Mouse (Mus musculus) limb, embryonic 13.5 days (tissue): ENCODE measurements around the gene Mthfd2. TPM values are rescaled to one million over a fixed set of nuclear protein-coding genes. Genes with fewer than 3 reads are reported as not detected.

ENCODE experiments used
- ATAC-seq: fragments of 200-750 bp; cut with Nextera tagmentation; 2 replicates; pipeline ENCODE4 v1.8.0; 2017; ENCODE audit warnings: low read depth, moderate number of reproducible peaks, moderate TSS enrichment; ENCODE audit not compliant: low FRiP score
- H3K27ac ChIP-seq: fragments of 300-500 bp; sonication (generic); 2 replicates; pipeline ENCODE4 v1.5.1; 2015; ENCODE audit warnings: inconsistent platforms, mild to moderate bottlenecking, moderate library complexity
- H3K27me3 ChIP-seq: fragments of 300-500 bp; sonication (generic); 2 replicates; pipeline ENCODE4 v1.6.1; 2015; ENCODE audit warnings: mild to moderate bottlenecking, inconsistent platforms
- H3K36me3 ChIP-seq: fragments of 300-500 bp; sonication (generic); 2 replicates; pipeline ENCODE4 v1.6.1; 2015; ENCODE audit warnings: inconsistent platforms, mild to moderate bottlenecking, moderate library complexity
- H3K4me1 ChIP-seq: fragments of 300-500 bp; sonication (generic); 2 replicates; pipeline ENCODE4 v1.6.1; 2015; ENCODE audit warnings: inconsistent platforms
- H3K4me2 ChIP-seq: fragments of 300-500 bp; sonication (generic); replicated peaks from 2 replicates; pipeline ENCODE4 v1.6.1; 2015; ENCODE audit warnings: inconsistent platforms, mild to moderate bottlenecking, moderate library complexity
- H3K4me3 ChIP-seq: fragments of 300-500 bp; sonication (generic); 2 replicates; pipeline ENCODE4 v1.5.1; 2015; ENCODE audit warnings: moderate library complexity, mild to moderate bottlenecking, inconsistent platforms
- H3K9ac ChIP-seq: fragments of 300-500 bp; sonication (generic); 2 replicates; pipeline ENCODE4 v1.6.1; 2015; ENCODE audit warnings: mild to moderate bottlenecking, inconsistent platforms
- H3K9me3 ChIP-seq: fragments of 300-500 bp; sonication (generic); 2 replicates; pipeline ENCODE4 v1.6.1; 2016; ENCODE audit warnings: inconsistent platforms
- WGBS: fragments of 180-500 bp; shearing (Covaris S2); methylation state at CpG from one replicate; pipeline ENCODE4 v1.1.7; 2015; 5-methylcytosine and 5-hydroxymethylcytosine counted together
- polyA plus RNA-seq: library from polyadenylated mRNA; unstranded; fragments of >200 nt; fragmentation: Nextera tagmentation; extraction: Ambion mirVana; gene quantifications from 2 replicates; pipeline ENCODE4 v1.2.1, GENCODE M21; 2015

The Mthfd2 gene
- polyA plus RNA-seq, 1 experiment from 2014 or later, result 40.5 TPM

GRCm38 (mm10) chr6:83300447-83301229 lies 25.1 kb downstream of the Mthfd2 start:
- H3K9me3 ChIP-seq, result no peaks in the 10 kb centered on the region

DNA sequence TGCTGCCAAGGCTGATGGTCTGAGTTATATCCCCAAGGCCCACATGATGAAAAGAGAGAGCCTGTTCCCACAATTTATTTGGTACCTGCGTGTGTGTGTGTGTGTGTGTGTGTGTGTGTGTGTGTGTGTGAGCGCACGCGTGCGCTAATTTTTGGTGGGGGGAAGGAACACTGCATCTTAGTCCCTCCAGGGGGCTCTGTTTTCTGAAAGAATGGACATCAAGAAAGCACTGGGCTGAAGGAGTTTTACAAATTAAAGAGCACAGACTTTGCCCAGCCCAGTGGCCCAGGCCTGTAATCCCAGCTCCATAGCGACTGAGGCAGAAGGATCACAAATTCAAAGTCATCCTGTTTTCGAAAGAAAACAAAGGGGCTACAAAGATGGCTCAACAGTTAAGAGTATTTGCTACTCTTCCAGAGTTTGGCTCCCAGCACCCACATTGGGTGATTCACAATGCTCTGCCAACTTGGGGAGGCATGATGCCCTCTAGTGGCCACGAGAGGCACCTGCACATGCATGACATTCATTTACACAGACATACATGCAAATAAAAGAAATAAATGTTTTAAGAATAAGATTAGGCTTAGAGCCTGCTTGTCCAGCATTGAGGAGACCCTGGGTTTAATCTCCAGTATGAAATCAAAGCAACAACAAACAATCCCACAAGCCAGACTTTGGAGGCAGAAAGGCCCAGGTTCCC lies 45.3 kb downstream of the Mthfd2 start:
- 76% methylated on average over 8 of the region's 8 CpGs for WGBS
- Histone ChIP-seq H3K9ac (no peak overlapping the region), H3K27ac (no peak overlapping the region), H3K27me3 (no peaks in the 10 kb centered on the region), H3K36me3 (no peaks in the 10 kb centered on the region), H3K4me3 (no peak overlapping the region), H3K4me1 (no peaks in the 10 kb centered on the region), H3K9me3 (peaks cover 4% of the 10 kb centered on the region; the same call in 1 of the 2 replicates), H3K4me2 (no peak overlapping the region)
- no peak for ATAC-seq

More at GRCm38 (mm10) chr6:83300447-83301229, 25.1 kb downstream of the Mthfd2 start:
- Histone ChIP-seq H3K36me3 (peaks cover 11% of the 10 kb centered on the region), H3K9ac (no peak overlapping the region), H3K4me3 (no peak overlapping the region), H3K27me3 (no peaks in the 10 kb centered on the region), H3K27ac (no peak overlapping the region), H3K4me2 (no peak overlapping the region), H3K4me1 (peaks cover 11% of the 10 kb centered on the region)
- 83% methylated on average over 7 of the region's 7 CpGs for WGBS
- ATAC-seq, result no peak

DNA sequence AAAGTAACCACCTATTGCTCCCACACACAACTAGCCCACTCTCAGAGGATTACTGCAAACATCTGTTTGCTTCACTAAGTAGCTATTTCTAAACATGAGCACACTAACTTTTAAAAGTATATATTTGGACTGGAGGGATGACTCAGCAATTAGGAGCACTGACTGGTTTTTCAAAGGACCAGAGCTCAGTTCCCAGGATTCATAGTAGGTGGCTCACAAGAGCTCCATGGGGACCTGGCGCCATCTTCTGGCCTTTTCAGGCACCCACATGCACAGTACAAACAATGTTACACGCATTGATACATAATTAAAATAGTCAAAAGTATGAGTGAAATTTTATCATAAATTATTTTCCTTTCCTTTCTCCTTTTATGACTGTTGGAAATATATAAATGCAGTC lies 46.8 kb downstream of the Mthfd2 start:
- Histone ChIP-seq H3K4me2 (no peak overlapping the region), H3K9me3 (peaks cover 4% of the 10 kb centered on the region; the same call in 1 of the 2 replicates), H3K27ac (no peak overlapping the region), H3K9ac (no peak overlapping the region), H3K4me3 (no peak overlapping the region), H3K4me1 (no peaks in the 10 kb centered on the region), H3K36me3 (no peaks in the 10 kb centered on the region), H3K27me3 (no peaks in the 10 kb centered on the region)
- no peak for ATAC-seq
- 25% methylated on average over 2 of the region's 2 CpGs for WGBS

DNA sequence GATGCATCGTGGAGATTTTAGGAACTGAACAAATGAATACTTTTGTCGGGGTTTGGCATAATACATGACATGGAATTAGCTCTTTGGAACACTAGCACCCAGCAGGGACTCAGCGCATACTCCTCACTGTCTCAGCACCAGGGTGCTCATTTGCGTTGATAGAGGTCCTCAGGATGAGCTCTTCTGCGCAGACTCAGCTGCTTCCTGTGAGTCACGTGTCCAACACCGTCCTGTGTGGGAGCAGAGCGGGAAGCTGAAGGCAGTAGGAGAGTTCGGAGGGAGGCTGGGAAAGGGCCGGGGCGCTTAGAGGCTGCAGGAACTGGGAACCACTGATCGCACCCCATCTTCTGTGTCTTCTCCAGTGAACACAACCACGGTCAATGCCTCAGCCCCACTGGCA lies 48.6 kb downstream of the Mthfd2 start:
- Histone ChIP-seq H3K4me2 (no peak overlapping the region), H3K4me3 (no peak overlapping the region), H3K9me3 (peaks cover 4% of the 10 kb centered on the region; the same call in 1 of the 2 replicates), H3K27me3 (no peaks in the 10 kb centered on the region), H3K9ac (no peak overlapping the region), H3K36me3 (no peaks in the 10 kb centered on the region), H3K4me1 (no peaks in the 10 kb centered on the region), H3K27ac (no peak overlapping the region)
- no peak for ATAC-seq
- WGBS, result 70% methylated on average over 13 of the region's 13 CpGs

GRCm38 (mm10) chr6:83273733-83274132 lies 52.0 kb downstream of the Mthfd2 start:
- Histone ChIP-seq H3K36me3 (no peaks in the 10 kb centered on the region), H3K27ac (no peak overlapping the region), H3K4me3 (no peak overlapping the region), H3K27me3 (no peaks in the 10 kb centered on the region), H3K9ac (no peak overlapping the region), H3K4me2 (no peak overlapping the region), H3K4me1 (0 out of 2 replicates have a peak, but pooled peaks cover 1% of the 10 kb centered on the region), H3K9me3 (no peaks in the 10 kb centered on the region)
- ATAC-seq, result no peak
- WGBS, result 84% methylated on average over 11 of the region's 11 CpGs

GRCm38 (mm10) chr6:83268144-83269010 lies 57.3 kb downstream of the Mthfd2 start:
- peaks cover 10% of the 10 kb centered on the region for H3K4me1 ChIP-seq
- H3K4me3 ChIP-seq, result peak overlapping the region; percentile 53
- H3K9me3 ChIP-seq, result no peaks in the 10 kb centered on the region
- H3K4me2 ChIP-seq, result peak overlapping the region; percentile 65
- H3K27ac ChIP-seq, result peak overlapping the region; percentile 55
- H3K9ac ChIP-seq, result peak overlapping the region; percentile 64
- no peaks in the 10 kb centered on the region for H3K27me3 ChIP-seq
- 3% methylated on average over 27 of the region's 28 CpGs for WGBS
- no peaks in the 10 kb centered on the region for H3K36me3 ChIP-seq
- peak; percentile 91 for ATAC-seq

DNA sequence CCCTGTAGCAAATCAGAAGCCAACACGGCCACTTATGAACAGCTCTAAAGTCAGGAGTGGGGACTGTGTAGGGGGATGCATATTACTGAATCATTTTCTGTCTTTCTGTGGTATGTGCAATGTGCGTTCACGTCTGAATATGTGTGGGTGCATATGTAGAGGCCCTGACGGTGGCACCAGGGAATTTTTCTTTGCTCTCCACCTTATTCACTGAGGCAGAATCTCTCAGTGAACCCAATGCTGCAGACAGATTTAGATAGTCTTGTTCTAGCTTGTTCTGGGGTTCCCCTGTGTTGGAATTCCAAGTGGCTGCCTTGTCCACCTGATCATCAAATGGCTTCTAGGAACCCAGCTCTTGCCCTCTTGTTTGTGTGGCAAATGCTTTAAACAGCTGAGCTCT lies 58.1 kb downstream of the Mthfd2 start:
- H3K36me3 ChIP-seq, result no peaks in the 10 kb centered on the region
- peak overlapping the region; percentile 59 for H3K9ac ChIP-seq
- ATAC-seq, result no peak
- no peaks in the 10 kb centered on the region for H3K9me3 ChIP-seq
- WGBS, result 73% methylated on average over 4 of the region's 4 CpGs
- peaks cover 10% of the 10 kb centered on the region for H3K4me1 ChIP-seq
- H3K4me3 ChIP-seq, result peak overlapping the region; percentile 53
- H3K4me2 ChIP-seq, result peak overlapping the region; percentile 65
- no peaks in the 10 kb centered on the region for H3K27me3 ChIP-seq
- no peak overlapping the region for H3K27ac ChIP-seq

DNA sequence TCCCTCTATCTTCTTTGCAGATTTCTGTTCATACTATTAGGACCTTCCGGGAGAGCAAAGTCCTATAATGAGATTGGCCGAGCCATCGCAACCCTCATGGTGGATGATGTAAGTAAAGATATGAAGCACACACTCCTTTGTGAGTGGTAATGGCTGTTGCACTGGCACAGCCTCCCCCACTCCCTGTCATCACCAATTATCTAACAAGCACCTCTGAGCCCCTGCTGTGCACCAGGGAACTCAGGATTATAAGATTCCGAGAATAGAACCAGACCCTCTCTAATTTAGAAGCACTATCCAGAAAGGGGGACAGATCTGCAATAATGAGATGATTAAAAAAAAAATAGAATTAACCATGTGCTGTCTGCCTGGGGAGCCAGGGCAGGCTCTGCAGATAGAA lies 60.1 kb downstream of the Mthfd2 start:
- H3K9ac ChIP-seq, result no peak overlapping the region
- H3K27ac ChIP-seq, result no peak overlapping the region
- ATAC-seq, result no peak
- no peak overlapping the region for H3K4me3 ChIP-seq
- peaks cover 10% of the 10 kb centered on the region for H3K4me1 ChIP-seq
- 73% methylated on average over 4 of the region's 4 CpGs for WGBS
- no peaks in the 10 kb centered on the region for H3K27me3 ChIP-seq
- H3K36me3 ChIP-seq, result no peaks in the 10 kb centered on the region
- H3K4me2 ChIP-seq, result no peak overlapping the region
- H3K9me3 ChIP-seq, result no peaks in the 10 kb centered on the region

DNA sequence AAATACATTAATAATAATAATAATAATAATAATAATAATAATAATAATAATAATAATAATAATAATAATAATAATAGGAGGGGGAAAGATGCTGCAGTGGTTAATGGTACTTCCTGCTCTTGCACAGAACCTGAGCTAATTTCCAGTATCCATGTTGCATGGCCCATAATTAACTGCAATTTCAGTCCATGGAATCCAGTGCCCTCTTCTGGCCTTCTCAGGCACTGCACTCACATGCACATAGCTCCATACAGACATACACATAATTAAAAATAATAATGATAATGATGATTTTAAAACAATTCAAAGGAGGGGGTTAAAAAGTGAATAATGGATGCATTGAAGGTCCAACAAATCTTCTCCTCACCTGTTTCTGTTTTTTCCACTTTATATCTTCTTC lies 60.5 kb downstream of the Mthfd2 start:
- Histone ChIP-seq H3K4me3 (no peak overlapping the region), H3K4me1 (peaks cover 10% of the 10 kb centered on the region), H3K27me3 (no peaks in the 10 kb centered on the region), H3K9ac (no peak overlapping the region), H3K4me2 (no peak overlapping the region), H3K36me3 (no peaks in the 10 kb centered on the region), H3K9me3 (no peaks in the 10 kb centered on the region), H3K27ac (no peak overlapping the region)
- ATAC-seq, result no peak

DNA sequence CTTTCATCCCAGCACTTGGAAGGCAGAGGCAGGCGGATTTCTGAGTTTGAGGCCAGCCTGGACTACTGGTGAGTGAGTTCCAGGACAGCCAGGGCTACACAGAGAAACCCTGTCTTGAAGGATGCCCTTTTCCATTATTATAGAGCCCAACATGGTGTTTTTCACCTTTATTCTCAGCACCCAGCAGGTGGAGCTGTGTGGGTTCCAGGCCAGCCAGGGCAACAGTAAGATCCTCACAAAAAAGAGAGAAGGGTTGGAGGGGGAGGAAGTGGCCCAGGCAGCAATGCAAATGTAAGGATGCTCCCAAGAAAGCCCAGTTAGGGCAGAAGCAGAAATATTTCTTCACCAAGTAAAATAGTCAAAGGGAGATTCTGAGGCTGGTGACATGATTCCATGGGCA lies 61.2 kb downstream of the Mthfd2 start:
- no peaks in the 10 kb centered on the region for H3K36me3 ChIP-seq
- no peaks in the 10 kb centered on the region for H3K9me3 ChIP-seq
- H3K9ac ChIP-seq, result no peak overlapping the region
- no peak overlapping the region for H3K4me3 ChIP-seq
- H3K27ac ChIP-seq, result no peak overlapping the region
- ATAC-seq, result no peak
- WGBS, result 84% methylated on average over 1 of the region's 1 CpGs
- no peak overlapping the region for H3K4me2 ChIP-seq
- peaks cover 10% of the 10 kb centered on the region for H3K4me1 ChIP-seq
- no peaks in the 10 kb centered on the region for H3K27me3 ChIP-seq
